Mouse (Mus musculus): Measurements from ENCODE around the gene Dpy19l1. TPM values are rescaled to one million over a fixed set of nuclear protein-coding genes. Genes with fewer than 3 reads are reported as not detected.

Gene Dpy19l1
- polyA plus RNA-seq, 1 experiment: 64.3 TPM

DNA sequence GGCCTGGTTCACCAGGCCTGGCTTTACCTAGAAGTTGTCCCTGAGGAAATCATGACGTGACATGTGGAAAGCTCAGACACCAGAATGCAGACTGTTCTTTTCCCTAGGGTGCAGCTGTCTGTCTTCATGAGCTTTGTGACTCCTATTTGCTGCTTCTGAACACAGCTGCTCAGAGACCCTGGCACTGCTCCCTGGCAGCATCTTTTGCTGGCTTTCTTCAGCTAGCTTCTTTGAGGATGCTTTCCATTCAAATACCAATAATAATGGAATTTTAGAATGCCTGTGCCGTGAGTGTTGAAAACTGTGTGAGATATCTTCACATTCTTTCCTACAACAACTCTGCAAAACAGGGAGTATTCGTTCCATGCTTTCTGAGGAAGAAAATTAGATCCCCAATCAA lies 108.8 kb downstream of the Dpy19l1 start:
- no peaks in the 10 kb centered on the region; the same call in 1 of the 2 replicates for H3K4me1 ChIP-seq (ENCODE audit: control insufficient read depth, insufficient read depth, low read length)
- TF ChIP-seq CTCF (IDR thresholded peaks at IDR 0.05; ENCODE audit: borderline replicate concordance, insufficient read depth, low read length): no peak

DNA sequence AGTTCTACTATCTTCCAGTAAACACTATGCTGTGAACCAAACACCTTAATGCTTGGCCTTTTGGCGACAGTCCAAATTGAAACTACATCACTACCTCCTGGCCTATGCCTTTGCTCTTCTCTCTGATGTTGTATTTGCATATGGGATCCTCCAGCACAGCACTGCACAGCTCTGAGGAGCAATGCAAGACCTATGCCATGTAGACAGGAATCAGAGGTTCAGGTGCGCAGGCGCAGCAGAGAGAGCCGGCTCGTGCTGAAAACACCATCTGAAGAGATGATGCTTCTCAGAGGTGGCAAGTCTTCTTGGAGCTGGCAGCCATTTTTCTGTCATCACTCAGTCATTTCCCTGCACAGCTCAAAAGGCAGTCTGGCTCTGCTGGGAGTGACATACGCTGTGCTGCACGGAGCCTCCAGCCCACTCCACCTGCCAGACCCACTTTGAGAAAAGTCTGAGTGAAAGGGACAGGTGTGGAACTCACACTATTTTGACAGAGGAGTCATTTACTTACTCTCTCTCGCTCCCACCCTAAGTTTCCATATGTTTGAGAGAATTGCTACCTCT lies 112.1 kb downstream of the Dpy19l1 start:
- TF ChIP-seq CTCF (IDR thresholded peaks at IDR 0.05; ENCODE audit: borderline replicate concordance, insufficient read depth, low read length): no peak
- Histone ChIP-seq H3K4me1 (ENCODE audit: control insufficient read depth, insufficient read depth, low read length) (no peaks in the 10 kb centered on the region; the same call in 1 of the 2 replicates), H3K27ac (ENCODE audit: insufficient read depth, low read length) (no peak overlapping the region), H3K4me3 (ENCODE audit: insufficient read depth, low read length) (no peak overlapping the region)

More for the DNA sequence above, 108.8 kb downstream of the Dpy19l1 start:
- Histone ChIP-seq H3K4me3 (ENCODE audit: insufficient read depth, low read length) (no peak overlapping the region), H3K27ac (ENCODE audit: insufficient read depth, low read length) (no peak overlapping the region)

DNA sequence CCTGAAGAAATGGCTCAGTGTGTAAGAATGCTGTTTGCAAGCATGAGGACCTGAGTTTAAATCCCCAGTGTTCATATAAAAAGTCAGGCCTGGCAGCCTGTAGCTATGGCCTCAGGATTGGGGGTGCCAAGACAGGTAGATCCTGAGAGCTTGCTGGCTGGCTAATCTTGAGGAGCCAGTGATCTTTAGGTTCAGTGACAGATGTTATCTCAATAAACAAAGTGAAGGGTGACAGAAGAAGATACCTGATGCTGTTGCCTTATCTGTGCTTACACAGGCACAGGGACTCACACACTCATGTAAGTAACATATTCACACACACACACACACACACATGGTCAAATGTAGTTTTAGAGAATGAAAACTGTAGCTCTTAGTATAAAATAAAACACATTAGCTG lies 115.7 kb downstream of the Dpy19l1 start:
- TF ChIP-seq POLR2A (IDR thresholded peaks at IDR 0.05; ENCODE audit: low read depth, low read length): no peak
- no peak for TF ChIP-seq CTCF (IDR thresholded peaks at IDR 0.05; ENCODE audit: borderline replicate concordance, insufficient read depth, low read length)
- H3K4me3 ChIP-seq (ENCODE audit: insufficient read depth, low read length): no peak overlapping the region
- H3K27ac ChIP-seq (ENCODE audit: insufficient read depth, low read length): no peak overlapping the region
- H3K4me1 ChIP-seq (ENCODE audit: control insufficient read depth, insufficient read depth, low read length): no peaks in the 10 kb centered on the region; the same call in 1 of the 2 replicates

DNA sequence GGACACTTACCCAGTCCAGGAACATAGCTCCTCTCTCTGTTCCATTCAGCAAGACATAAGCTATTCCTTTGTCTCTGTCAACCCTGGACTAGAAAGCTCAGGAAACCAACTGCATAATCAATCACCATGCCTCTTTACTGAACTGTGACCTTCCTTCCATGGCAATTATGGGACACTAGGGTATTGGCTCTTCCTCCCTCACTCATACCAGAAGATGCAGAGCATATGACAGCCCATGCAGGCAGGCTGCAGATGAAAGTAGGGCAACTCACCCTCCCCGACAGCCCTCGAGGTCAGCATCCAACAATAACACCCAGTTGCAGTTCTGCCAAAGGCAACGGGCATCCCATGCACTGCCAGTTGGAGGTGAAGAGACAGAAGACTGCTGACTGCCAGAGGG lies 123.6 kb downstream of the Dpy19l1 start:
- no peak overlapping the region for H3K27ac ChIP-seq (ENCODE audit: insufficient read depth, low read length)
- H3K4me3 ChIP-seq (ENCODE audit: insufficient read depth, low read length): no peak overlapping the region
- no peak for TF ChIP-seq POLR2A (IDR thresholded peaks at IDR 0.05; ENCODE audit: low read depth, low read length)
- TF ChIP-seq CTCF (IDR thresholded peaks at IDR 0.05; ENCODE audit: borderline replicate concordance, insufficient read depth, low read length): no peak
- H3K4me1 ChIP-seq (ENCODE audit: control insufficient read depth, insufficient read depth, low read length): no peaks in the 10 kb centered on the region

DNA sequence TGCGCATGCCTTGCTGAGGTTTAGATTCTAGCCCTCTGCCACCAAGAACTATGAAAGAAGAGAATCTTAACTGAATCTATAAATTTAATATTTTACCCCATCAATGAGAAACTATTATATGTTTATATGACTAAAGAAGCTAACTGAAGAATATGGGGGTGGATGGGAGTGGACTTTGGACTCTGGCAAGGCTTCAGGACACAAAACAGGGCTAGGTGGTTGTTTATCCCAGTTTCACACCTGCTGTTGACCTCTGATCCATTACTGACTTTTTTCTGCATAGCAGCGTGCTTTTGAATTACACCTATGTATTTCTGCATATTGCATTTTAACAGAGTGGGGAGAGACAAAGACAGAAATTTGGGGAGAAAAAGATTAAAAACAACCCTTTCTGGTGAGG lies 124.1 kb downstream of the Dpy19l1 start:
- no peak for TF ChIP-seq CTCF (IDR thresholded peaks at IDR 0.05; ENCODE audit: borderline replicate concordance, insufficient read depth, low read length)
- Histone ChIP-seq H3K4me1 (ENCODE audit: control insufficient read depth, insufficient read depth, low read length) (no peaks in the 10 kb centered on the region), H3K4me3 (ENCODE audit: insufficient read depth, low read length) (no peak overlapping the region), H3K27ac (ENCODE audit: insufficient read depth, low read length) (no peak overlapping the region)

Other genes with a start within 250 kb of the Dpy19l1 start
- gene Cypt4, start 122.1 kb upstream of the Dpy19l1 start, polyA plus RNA-seq (2011; ENCODE audit: insufficient read length, low read depth, missing spikeins): not detected in 2 replicates
- not detected in 2 replicates for gene Dpy19l2, start 193.2 kb upstream of the Dpy19l1 start, polyA plus RNA-seq (2011; ENCODE audit: insufficient read length, low read depth, missing spikeins)

Data from embryonic fibroblast, embryonic 13.5 days (primary cell).